Mouse (Mus musculus) regulatory T cell (primary cell): ENCODE measurements around the gene 3110082I17Rik.

ENCODE experiments used
- in situ Hi-C: fragments of 300-600 bp; cut with MboI, MseI; formaldehyde crosslinking; loops from one replicate; pipeline ENCODE4 v1.15.1; 2025; ENCODE audit warnings: high pct_unique_total_duplicates

3110082I17Rik gene

GRCm38 (mm10) chr5:139423026-139423865, 37.1 kb downstream of the 3110082I17Rik start, which contains the start of gene Gper1:
Gper1 (plus strand) TSS chr5:139423151.
- in situ Hi-C loops = loop anchor here (10.0 kb wide), 1 partner anchor 222 kb away; no protein-coding TSS in a partner anchor

DNA sequence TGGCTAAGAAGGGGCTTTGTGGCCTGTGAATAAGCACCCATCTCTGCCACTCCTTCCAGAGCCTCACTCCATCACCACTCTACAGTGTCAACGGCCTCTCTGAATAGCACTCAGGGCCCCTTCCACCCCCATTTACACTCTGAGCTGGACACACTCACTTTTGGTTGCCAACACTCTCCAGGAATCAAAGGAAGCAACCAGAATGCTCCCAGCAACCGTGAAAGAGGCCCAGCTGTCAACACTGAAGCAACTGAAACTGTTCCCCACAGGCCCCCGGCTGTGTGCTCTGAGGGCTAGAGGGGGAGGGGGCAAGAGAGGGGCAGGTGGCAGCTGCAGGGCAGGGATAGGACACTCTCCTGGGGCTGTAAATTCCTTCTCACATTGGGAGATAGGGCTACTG, 41.7 kb downstream of the 3110082I17Rik start:
- in situ Hi-C loops = no loop called here

DNA sequence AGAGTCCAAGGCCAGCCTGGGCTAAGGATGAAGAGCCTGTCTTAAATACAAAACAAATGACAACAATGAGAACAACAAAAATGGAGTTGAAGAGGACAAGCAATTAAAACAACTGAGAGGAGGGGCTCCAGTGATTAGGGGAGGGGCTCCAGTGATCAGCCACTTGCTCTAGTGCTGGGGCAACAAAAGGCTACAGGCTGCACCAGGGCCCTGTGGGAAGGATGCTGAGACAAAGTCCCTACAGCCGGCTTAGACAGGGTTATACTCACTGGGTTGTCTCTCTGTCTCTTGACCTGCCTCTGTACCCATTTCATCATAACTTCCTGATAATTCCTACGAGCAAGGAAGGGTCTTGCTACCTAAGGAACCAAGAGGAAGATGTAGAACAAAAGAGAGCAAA, 42.2 kb downstream of the 3110082I17Rik start:
- in situ Hi-C loops = no loop called here

- in situ Hi-C loops = no loop called here
Observed at GRCm38 (mm10) chr5:139417480-139417879, 42.8 kb downstream of the 3110082I17Rik start.

GRCm38 (mm10) chr5:139416942-139417341, 43.4 kb downstream of the 3110082I17Rik start:
- in situ Hi-C loops = no loop called here

DNA sequence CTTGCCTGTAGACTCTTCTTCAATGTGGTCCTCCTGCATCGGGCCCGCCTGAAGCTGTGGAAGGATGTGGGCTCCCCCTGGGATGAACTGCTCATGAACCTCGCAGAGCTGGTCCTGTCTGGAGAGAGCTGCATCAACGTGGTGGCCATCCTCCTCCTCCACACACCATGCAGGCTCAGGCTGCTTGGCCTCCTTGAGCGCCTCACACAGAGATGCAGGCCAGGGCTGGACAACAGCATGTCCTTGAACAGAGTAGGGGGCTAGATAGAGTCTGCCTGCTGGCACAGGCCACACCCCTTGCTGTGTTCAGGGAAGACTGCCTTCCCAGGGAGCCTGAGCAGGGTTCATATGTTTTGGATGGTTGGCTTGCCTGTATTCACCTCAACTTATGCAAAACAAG, 45.3 kb downstream of the 3110082I17Rik start:
- in situ Hi-C loops = no loop called here

GRCm38 (mm10) chr5:139413545-139413944, 46.8 kb downstream of the 3110082I17Rik start:
- in situ Hi-C loops = no loop called here

- in situ Hi-C loops = no loop called here
Observed at GRCm38 (mm10) chr5:139411665-139412314, 48.5 kb downstream of the 3110082I17Rik start.

DNA sequence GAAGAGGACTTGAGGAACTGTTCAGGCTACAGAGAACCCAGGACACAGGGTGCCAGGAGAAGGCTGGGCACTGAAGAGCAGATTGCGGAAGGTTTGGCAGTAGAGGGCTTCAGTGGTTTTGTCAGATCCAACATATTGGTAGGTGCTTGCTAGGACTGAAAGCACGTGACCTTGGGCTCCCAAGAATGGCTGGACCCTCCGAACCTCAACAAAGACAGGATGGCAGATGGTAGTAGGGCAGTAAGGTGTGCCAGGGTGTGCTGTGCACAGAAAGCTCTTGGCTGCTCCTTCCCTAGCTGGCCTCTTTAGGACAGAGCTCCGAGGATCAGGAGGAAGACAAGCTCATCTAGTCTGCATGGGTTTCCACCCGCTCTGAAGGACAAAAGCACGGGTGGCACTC, 49.2 kb downstream of the 3110082I17Rik start:
- in situ Hi-C loops = no loop called here

DNA sequence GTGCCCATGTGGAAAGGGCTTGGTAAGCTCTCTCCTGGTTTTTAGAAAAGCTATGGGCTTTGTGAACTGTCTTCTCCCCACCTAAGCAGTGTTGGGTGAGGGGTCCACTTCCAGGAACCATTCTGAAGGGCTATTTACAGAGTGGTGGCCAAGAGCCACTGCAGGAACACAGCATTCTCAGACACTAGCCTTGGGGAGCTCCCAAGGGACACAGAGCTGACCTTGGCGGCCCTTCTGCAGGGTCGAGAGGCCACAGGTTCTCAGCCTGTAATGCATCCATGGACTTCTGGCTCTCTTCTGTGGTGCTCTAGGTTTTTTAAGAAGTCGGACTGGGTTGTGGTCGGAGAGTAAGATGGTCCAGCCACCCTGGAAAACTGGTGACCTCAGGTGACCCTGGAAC, 50.3 kb downstream of the 3110082I17Rik start:
- in situ Hi-C loops = no loop called here

DNA sequence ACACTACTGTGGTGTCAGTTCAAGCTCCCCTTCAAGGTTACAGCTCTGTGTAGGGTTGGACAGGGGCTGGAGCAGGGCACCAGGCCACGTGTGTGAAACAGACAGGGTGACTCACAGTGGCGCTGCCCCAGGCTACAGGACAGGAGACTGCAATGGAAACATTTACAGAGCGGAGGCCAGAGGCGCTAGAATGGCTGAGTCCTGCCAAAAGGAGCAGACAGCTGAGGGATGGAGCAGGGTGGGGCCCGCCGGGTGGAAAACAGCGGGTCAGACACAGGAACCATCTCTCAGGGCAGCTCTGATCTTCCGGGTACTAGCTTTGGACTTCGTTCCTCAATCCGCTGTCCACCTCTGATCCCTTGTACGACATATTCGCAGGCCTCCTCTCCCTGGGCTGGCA, 50.9 kb downstream of the 3110082I17Rik start:
- in situ Hi-C loops = no loop called here

GRCm38 (mm10) chr5:139408511-139408910, 51.8 kb downstream of the 3110082I17Rik start:
- in situ Hi-C loops = no loop called here

DNA sequence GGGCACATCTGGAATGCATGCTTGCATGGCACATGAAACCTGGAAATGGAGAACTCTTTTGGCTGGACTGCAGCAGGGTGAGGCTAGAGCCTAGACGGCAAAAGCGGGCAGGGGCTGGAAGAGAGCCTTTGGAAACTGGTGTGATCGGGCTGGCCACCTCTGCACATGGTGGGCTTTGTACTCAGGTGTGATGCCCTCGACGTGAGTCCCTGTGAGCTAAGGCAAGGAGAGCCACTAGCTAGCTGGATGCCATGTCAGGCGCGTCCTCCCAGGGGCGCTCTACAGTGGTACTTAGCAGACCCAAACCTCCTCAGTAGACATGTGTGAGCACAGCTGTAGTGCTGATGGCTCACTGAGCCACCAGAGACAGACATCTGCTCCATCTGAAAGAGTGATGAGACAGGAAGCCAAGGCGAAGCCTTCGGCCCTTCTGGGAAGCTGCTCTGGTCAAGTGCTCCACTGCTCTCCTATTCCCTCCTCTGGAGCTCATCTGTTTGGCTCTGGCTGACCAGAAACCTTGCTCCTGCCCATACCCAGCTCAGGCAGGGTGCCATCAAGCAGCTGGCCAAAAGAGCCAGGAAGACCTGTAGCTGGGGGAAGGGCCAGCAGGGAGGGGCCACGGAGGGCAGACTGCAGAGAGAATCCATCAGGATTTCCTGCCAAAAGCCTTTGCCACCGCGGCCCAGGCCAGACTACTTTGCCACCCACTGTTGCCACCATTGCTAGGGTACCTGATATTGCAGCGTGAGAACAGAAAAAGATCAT, 53.0 kb downstream of the 3110082I17Rik start:
- in situ Hi-C loops = no loop called here

GRCm38 (mm10) chr5:139405953-139406352, 54.4 kb downstream of the 3110082I17Rik start:
- in situ Hi-C loops = no loop called here

- in situ Hi-C loops = no loop called here
Observed at GRCm38 (mm10) chr5:139405478-139405877, 54.8 kb downstream of the 3110082I17Rik start.

DNA sequence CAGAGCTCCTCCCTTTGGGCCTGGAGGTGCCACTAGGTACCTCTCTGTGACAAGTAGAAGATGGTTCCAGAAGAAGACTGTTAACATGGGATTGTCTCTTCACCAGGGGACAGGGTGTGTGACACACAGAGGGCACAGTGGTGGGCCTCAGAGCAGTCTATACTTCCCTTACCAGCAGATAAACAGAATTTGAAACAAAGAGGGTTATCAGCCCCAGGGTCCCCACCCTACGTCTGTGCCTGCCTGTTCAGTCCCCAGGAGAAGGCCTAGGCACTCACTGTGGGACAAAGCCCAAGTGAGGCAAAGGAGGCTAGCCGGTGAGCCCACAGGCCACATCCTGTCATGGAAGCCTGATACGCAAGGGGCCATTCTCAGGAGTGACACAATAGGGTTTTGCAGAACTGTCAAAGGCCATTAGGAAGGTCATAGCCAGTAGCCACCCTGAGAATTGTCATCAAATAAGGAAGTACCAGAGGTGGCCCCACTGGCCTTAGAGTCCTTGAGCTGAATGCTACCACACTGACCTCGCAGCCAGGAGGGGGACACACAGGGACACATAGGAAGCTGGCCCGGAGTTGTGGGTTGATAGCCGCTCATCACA, 55.4 kb downstream of the 3110082I17Rik start, which contains the start of gene C130050O18Rik:
Gene C130050O18Rik, plus strand, starts transcription at position 480 of the 601 bp plus-strand sequence.
- in situ Hi-C loops = loop anchor here (5.0 kb wide), 1 partner anchor 48 kb away; no protein-coding TSS in a partner anchor

DNA sequence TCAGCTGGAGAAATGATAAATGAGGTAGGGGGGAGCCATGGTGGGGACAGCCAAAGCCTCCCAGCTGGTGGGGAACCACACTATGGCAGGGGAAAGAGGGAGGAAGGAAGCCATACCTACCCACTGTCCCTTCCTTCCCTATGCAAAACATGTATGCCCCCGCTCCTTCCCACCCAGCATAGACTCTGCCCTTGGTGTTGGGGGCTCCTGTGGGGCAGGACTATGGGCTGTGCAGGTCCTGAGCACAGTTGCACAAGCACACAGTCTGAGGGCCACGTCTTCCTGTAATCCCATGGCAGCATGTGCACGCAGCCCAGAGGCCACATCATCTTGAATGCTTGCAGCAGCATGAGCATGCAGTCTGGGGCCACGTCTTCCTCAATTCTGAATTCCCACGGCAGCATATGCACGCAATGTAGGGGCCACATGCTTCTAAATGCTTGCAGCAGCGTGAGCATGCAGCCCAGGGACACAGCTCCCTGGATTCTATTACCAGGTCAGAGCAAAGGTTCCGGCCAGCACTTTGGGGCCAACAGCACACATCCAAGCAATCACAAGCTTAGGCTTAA, 56.6 kb downstream of the 3110082I17Rik start:
- in situ Hi-C loops = loop anchor here (5.0 kb wide), 1 partner anchor 46 kb away; no protein-coding TSS in a partner anchor

GRCm38 (mm10) chr5:139402106-139402505, 58.2 kb downstream of the 3110082I17Rik start:
- in situ Hi-C loops = loop anchor here (5.0 kb wide), 1 partner anchor 45 kb away; no protein-coding TSS in a partner anchor

GRCm38 (mm10) chr5:139399991-139400390, 60.3 kb downstream of the 3110082I17Rik start:
- in situ Hi-C loops = loop anchor here (5.0 kb wide), 1 partner anchor 43 kb away; no protein-coding TSS in a partner anchor

DNA sequence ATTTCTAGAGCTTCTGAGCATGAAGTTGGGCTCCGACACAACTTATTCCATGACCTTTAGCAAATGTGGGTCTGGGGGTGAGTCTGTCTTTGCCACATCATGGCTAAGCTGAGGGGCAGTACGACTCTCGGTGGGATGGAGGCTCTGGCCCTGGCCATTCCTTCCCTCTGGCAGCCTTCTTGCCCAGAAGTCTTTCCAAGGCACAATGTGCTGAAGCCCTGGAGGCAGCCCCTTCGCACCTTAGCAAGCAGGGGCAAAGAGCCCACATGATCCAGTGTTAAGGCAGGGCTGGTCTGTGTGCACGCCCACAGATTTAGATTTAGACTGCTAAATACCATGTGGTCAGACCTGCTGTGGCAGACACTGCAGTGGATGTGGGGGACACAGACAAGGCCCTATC, 61.5 kb downstream of the 3110082I17Rik start:
- in situ Hi-C loops = no loop called here
